Mouse (Mus musculus) midbrain, postnatal 0 days (tissue): Measurements from ENCODE around the gene Lrmda. TPM values are rescaled to one million over a fixed set of nuclear protein-coding genes. Genes with fewer than 3 reads are reported as not detected.

ENCODE experiments used
- ATAC-seq: fragments of 200-750 bp; cut with Nextera tagmentation; 2 replicates; pipeline ENCODE4 v1.8.0; 2017; ENCODE audit warnings: moderate number of reproducible peaks, mild to moderate bottlenecking, moderate TSS enrichment, moderate library complexity; ENCODE audit not compliant: low FRiP score
- DNase-seq: peaks from one replicate; pipeline ENCODE4 v3.0.0-alpha.2; 2015; ENCODE audit warnings: low spot score
- H3K27ac ChIP-seq: fragments of 300-500 bp; sonication (generic); 2 replicates; pipeline ENCODE4 v1.5.1; 2014; ENCODE audit warnings: low read depth, mild to moderate bottlenecking, low read length, mixed read lengths
- H3K27me3 ChIP-seq: fragments of 300-500 bp; sonication (generic); 2 replicates; pipeline ENCODE4 v1.6.1; 2014; ENCODE audit warnings: low read length, control low read depth, mixed read lengths; ENCODE audit not compliant: insufficient read depth
- H3K36me3 ChIP-seq: fragments of 300-500 bp; sonication (generic); 2 replicates; pipeline ENCODE4 v1.6.1; 2014; ENCODE audit warnings: low read length, control low read depth, mixed read lengths; ENCODE audit not compliant: insufficient read depth
- H3K4me1 ChIP-seq: fragments of 300-500 bp; sonication (generic); 2 replicates; pipeline ENCODE4 v1.6.1; 2014; ENCODE audit warnings: mild to moderate bottlenecking, control low read depth, antibody characterized with exemption, low read length, mixed read lengths; ENCODE audit not compliant: insufficient read depth
- H3K4me2 ChIP-seq: fragments of 300-500 bp; sonication (generic); 2 replicates; pipeline ENCODE4 v1.6.1; 2014; ENCODE audit warnings: low read depth, mild to moderate bottlenecking, low read length, mixed read lengths; ENCODE audit not compliant: poor library complexity, severe bottlenecking
- H3K4me3 ChIP-seq: fragments of 300-500 bp; sonication (generic); 2 replicates; pipeline ENCODE4 v1.5.1; 2014; ENCODE audit warnings: low read depth, mild to moderate bottlenecking, low read length, moderate library complexity
- H3K9ac ChIP-seq: fragments of 300-500 bp; sonication (generic); replicated peaks from 2 replicates; pipeline ENCODE4 v1.6.1; 2014; ENCODE audit warnings: mild to moderate bottlenecking, low read length, moderate library complexity, mixed read lengths; ENCODE audit not compliant: poor library complexity, severe bottlenecking
- H3K9me3 ChIP-seq: fragments of 300-500 bp; sonication (generic); 2 replicates; pipeline ENCODE4 v1.6.1; 2016; ENCODE audit warnings: low read length, control low read depth
- CTCF ChIP-seq: IDR thresholded peaks from 2 replicates; pipeline ENCODE4 v1.5.1; 2016; ENCODE audit warnings: antibody characterized with exemption, mild to moderate bottlenecking
- WGBS: fragments of 180-500 bp; shearing (Covaris S2); extraction: QIAGEN DNeasy Blood & Tissue Kit; methylation state at CpG from one replicate; pipeline ENCODE4 v1.1.7; 2014; 5-methylcytosine and 5-hydroxymethylcytosine counted together
- polyA plus RNA-seq: library from polyadenylated mRNA; unstranded; fragments of >200 nt; fragmentation: Nextera tagmentation; extraction: Ambion mirVana; gene quantifications from 2 replicates; pipeline ENCODE4 v1.2.1, GENCODE M21; 2015
- total RNA-seq: library from RNA; depleted of rRNA; stranded (reverse); fragments of >200 nt; gene quantifications from 2 replicates; pipeline ENCODE4 v1.2.3, GENCODE M21; 2014

Lrmda gene
- total and polyA plus RNA-seq, 2 experiments from 2014 or later = 0.35 TPM; not detected in 1

GRCm38 (mm10) chr14:22417706-22418105 lies 398.2 kb downstream of the Lrmda start:
- TF ChIP-seq CTCF = no peak
- Histone ChIP-seq H3K27me3 (no peaks in the 10 kb centered on the region), H3K9me3 (no peaks in the 10 kb centered on the region), H3K4me1 (no peaks in the 10 kb centered on the region), H3K4me3 (no peak overlapping the region), H3K36me3 (no peaks in the 10 kb centered on the region), H3K27ac (no peak overlapping the region), H3K4me2 (no peak overlapping the region), H3K9ac (no peak overlapping the region)
- ATAC-seq (no peak), DNase-seq (no peak)
- 90% methylated on average over 3 of the region's 3 CpGs for WGBS

- H3K4me2 ChIP-seq = no peak overlapping the region
- H3K27me3 ChIP-seq = no peaks in the 10 kb centered on the region
- no peaks in the 10 kb centered on the region for H3K4me1 ChIP-seq
- no peak for ATAC-seq
- no peak overlapping the region for H3K4me3 ChIP-seq
- H3K9ac ChIP-seq = no peak overlapping the region
- WGBS = 92% methylated on average over 4 of the region's 4 CpGs
- TF ChIP-seq CTCF = no peak
- no peaks in the 10 kb centered on the region for H3K9me3 ChIP-seq
- H3K27ac ChIP-seq = no peak overlapping the region
- DNase-seq = no peak
- H3K36me3 ChIP-seq = no peaks in the 10 kb centered on the region
Observed at GRCm38 (mm10) chr14:22421668-22422067, 402.2 kb downstream of the Lrmda start.

- H3K9me3 ChIP-seq = no peaks in the 10 kb centered on the region
- WGBS = 88% methylated on average over 7 of the region's 7 CpGs
- no peak for TF ChIP-seq CTCF
- no peak overlapping the region for H3K4me3 ChIP-seq
- H3K27me3 ChIP-seq = no peaks in the 10 kb centered on the region
- no peak overlapping the region for H3K4me2 ChIP-seq
- no peak overlapping the region for H3K9ac ChIP-seq
- H3K27ac ChIP-seq = no peak overlapping the region
- no peak for ATAC-seq
- DNase-seq = no peak
- H3K36me3 ChIP-seq = no peaks in the 10 kb centered on the region
- no peaks in the 10 kb centered on the region for H3K4me1 ChIP-seq
Observed at GRCm38 (mm10) chr14:22425018-22425534, 405.6 kb downstream of the Lrmda start.

- WGBS = 67% methylated on average over 3 of the region's 3 CpGs
- no peaks in the 10 kb centered on the region for H3K4me1 ChIP-seq
- H3K27ac ChIP-seq = no peak overlapping the region
- no peak overlapping the region for H3K9ac ChIP-seq
- no peak for ATAC-seq
- DNase-seq = no peak
- no peak overlapping the region for H3K4me2 ChIP-seq
- H3K9me3 ChIP-seq = no peaks in the 10 kb centered on the region
- no peaks in the 10 kb centered on the region for H3K36me3 ChIP-seq
- no peaks in the 10 kb centered on the region for H3K27me3 ChIP-seq
- H3K4me3 ChIP-seq = no peak overlapping the region
- no peak for TF ChIP-seq CTCF
Observed at GRCm38 (mm10) chr14:22435441-22435840, 415.9 kb downstream of the Lrmda start.

- no peaks in the 10 kb centered on the region for H3K27me3 ChIP-seq
- H3K4me2 ChIP-seq = no peak overlapping the region
- DNase-seq (no peak), ATAC-seq (no peak)
- no peak overlapping the region for H3K4me3 ChIP-seq
- 74% methylated on average over 4 of the region's 4 CpGs for WGBS
- H3K9me3 ChIP-seq = no peaks in the 10 kb centered on the region
- H3K9ac ChIP-seq = no peak overlapping the region
- no peaks in the 10 kb centered on the region for H3K36me3 ChIP-seq
- no peaks in the 10 kb centered on the region for H3K4me1 ChIP-seq
- no peak for TF ChIP-seq CTCF
- no peak overlapping the region for H3K27ac ChIP-seq
Observed at GRCm38 (mm10) chr14:22435860-22436377, 416.4 kb downstream of the Lrmda start.

- H3K4me3 ChIP-seq = no peak overlapping the region
- no peak for TF ChIP-seq CTCF
- H3K9me3 ChIP-seq = no peaks in the 10 kb centered on the region
- no peaks in the 10 kb centered on the region for H3K4me1 ChIP-seq
- H3K27me3 ChIP-seq = no peaks in the 10 kb centered on the region
- peak; percentile 54 for DNase-seq
- no peak overlapping the region for H3K9ac ChIP-seq
- WGBS = 25% methylated on average over 18 of the region's 18 CpGs
- H3K36me3 ChIP-seq = no peaks in the 10 kb centered on the region
- ATAC-seq = no peak
- H3K4me2 ChIP-seq = no peak overlapping the region
- no peak overlapping the region for H3K27ac ChIP-seq
Observed at GRCm38 (mm10) chr14:22440341-22440999, 421.0 kb downstream of the Lrmda start.
